Mouse (Mus musculus) gastrocnemius, adult 18-20 months (tissue): ENCODE measurements at regions not wholly inside any gene's neighbourhood (a gene's known extent, or its start where the extent isn't known, plus 50 kb on each side); places are given as distances from the start of the nearest gene placed in this dataset.

Experiments used
- DNase-seq: peaks from one replicate; pipeline ENCODE4 v3.0.0; 2021; ENCODE audit warnings: low spot score

- DNase-seq, result no peak
These were observed 167.2 kb upstream of the Dkk2 start for GRCm38 (mm10) chr3:131917734-131918534.

GRCm38 (mm10) chr3:131919476-131919875 is 165.6 kb upstream of the Dkk2 start:
- peak; percentile 39 for DNase-seq

- DNase-seq, result no peak
These were observed 163.9 kb upstream of the Dkk2 start for GRCm38 (mm10) chr3:131921161-131921560.

- no peak for DNase-seq
These were observed 162.4 kb upstream of the Dkk2 start for GRCm38 (mm10) chr3:131922733-131923132.

GRCm38 (mm10) chr3:131940896-131941295 is 144.2 kb upstream of the Dkk2 start:
- DNase-seq, result no peak

GRCm38 (mm10) chr3:131941961-131942753 is 142.9 kb upstream of the Dkk2 start:
- no peak for DNase-seq

- DNase-seq, result no peak
These were observed 141.7 kb upstream of the Dkk2 start for GRCm38 (mm10) chr3:131943436-131943835.

GRCm38 (mm10) chr3:131955771-131956170 is 129.3 kb upstream of the Dkk2 start:
- DNase-seq, result no peak

GRCm38 (mm10) chr3:131960636-131961035 is 124.5 kb upstream of the Dkk2 start:
- DNase-seq, result no peak

GRCm38 (mm10) chr3:131961571-131961970 is 123.5 kb upstream of the Dkk2 start:
- DNase-seq, result no peak

- no peak for DNase-seq
These were observed 122.2 kb upstream of the Dkk2 start for GRCm38 (mm10) chr3:131962870-131963269.

- no peak for DNase-seq
These were observed 120.1 kb upstream of the Dkk2 start for GRCm38 (mm10) chr3:131964952-131965351.

- no peak for DNase-seq
These were observed 119.5 kb upstream of the Dkk2 start for GRCm38 (mm10) chr3:131965456-131966160.

GRCm38 (mm10) chr3:131967288-131967687 is 117.8 kb upstream of the Dkk2 start:
- no peak for DNase-seq

- DNase-seq, result no peak
These were observed 114.3 kb upstream of the Dkk2 start for GRCm38 (mm10) chr3:131970827-131971226.

- peak; percentile 47 for DNase-seq
These were observed 109.0 kb upstream of the Dkk2 start for GRCm38 (mm10) chr3:131975940-131976628.

- DNase-seq, result no peak
These were observed 101.8 kb upstream of the Dkk2 start for GRCm38 (mm10) chr3:131983292-131983691.

- DNase-seq, result no peak
These were observed 86.1 kb upstream of the Dkk2 start for GRCm38 (mm10) chr3:131998838-131999613.

- DNase-seq, result no peak
These were observed 78.9 kb upstream of the Dkk2 start for GRCm38 (mm10) chr3:132006191-132006590.

GRCm38 (mm10) chr3:132006912-132007311 is 78.2 kb upstream of the Dkk2 start:
- no peak for DNase-seq

- DNase-seq, result no peak
These were observed 77.7 kb upstream of the Dkk2 start for GRCm38 (mm10) chr3:132007356-132007755.
